Mouse (Mus musculus): Measurements from ENCODE around the gene Atat1.
A peak's percentile ranks its signal among the peaks of the same experiment; 100 is the strongest.

The Atat1 gene

GRCm38 (mm10) chr17:35917463-35918251, 7.8 kb upstream of the Atat1 start:
- DNase-seq (ENCODE audit: low spot score) = peak; percentile 51

DNA sequence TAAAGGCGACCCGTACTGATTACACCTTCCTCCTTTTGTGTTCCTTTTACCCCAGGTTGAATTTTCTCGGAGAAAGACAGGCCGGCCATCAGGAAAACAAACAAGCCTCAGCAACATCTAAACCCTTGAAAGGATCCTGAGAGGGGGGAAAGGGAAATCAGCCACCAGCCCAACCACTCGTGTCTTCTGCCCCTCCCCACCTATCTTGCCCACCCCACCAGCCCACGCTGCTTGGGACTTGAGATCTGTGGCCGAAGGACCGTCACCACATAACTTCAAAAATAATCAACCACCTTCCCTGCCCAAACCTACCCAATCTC, 7.2 kb upstream of the Atat1 start:
- DNase-seq (ENCODE audit: low spot score) = no peak

- DNase-seq (ENCODE audit: low spot score) = peak; percentile 98
Observed at GRCm38 (mm10) chr17:35916297-35917142, 6.6 kb upstream of the Atat1 start, which contains the start of the genes Mrps18b and Ppp1r10. Mrps18b (minus strand) TSS chr17:35916389. Ppp1r10 (plus strand) TSS chr17:35916434.

- no peak for DNase-seq (ENCODE audit: low spot score)
Observed at GRCm38 (mm10) chr17:35915538-35916296, 5.8 kb upstream of the Atat1 start.

DNA sequence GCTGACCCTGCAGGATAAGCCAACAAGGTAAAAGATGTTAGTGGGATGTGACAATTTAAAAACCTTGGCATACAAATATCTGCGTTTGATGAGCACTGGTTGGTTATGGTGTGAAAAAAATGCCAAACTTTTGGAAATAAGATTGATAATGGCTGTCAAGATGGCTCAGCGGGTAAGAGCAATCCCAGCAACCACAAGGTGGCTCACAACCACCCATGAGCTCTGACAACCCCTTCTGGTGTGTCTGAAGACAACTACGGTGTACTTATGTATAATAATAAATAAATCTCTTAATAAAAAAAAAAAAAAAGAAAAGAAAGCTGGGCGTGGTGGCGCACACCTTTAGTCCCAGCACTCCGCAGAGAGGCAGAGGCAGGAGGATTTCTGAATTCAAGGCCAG, 5.1 kb upstream of the Atat1 start:
- DNase-seq (ENCODE audit: low spot score) = no peak

DNA sequence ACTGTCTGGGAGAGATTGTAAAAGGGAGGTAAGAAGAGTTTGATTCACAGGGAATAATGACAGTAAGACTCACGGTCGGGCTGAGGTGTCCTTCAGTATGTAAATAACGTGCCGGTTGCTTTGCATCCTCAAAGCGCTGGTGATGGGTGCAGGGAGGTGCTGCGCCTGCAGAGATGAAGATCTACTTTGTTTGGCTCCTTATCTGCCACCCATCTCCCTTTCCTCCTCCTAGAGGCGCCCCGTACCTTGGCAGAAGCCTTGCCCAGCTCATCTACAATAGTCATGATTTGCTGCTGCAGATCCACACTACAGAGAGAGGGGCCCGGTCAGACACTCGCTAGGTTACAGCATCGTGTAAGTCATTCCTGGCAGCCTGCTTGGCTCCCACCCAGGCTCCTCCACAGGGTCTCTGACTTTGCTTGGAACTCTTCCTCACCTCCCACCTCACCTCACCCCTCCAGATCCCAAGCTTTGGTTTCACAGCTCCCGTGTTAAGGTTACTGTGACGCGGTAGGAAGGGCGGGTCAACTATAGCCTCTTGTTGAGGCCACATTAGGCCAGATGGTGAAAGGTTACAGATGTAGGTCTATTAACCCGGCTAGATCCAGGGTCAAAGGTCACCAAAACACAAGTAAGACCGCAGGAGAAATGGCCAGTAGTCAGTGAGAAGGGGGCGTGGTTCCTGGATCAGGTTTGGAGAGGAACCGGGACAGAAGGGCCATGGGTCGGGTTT, 523 bp downstream of the Atat1 start:
- DNase-seq (ENCODE audit: low spot score) = no peak

DNA sequence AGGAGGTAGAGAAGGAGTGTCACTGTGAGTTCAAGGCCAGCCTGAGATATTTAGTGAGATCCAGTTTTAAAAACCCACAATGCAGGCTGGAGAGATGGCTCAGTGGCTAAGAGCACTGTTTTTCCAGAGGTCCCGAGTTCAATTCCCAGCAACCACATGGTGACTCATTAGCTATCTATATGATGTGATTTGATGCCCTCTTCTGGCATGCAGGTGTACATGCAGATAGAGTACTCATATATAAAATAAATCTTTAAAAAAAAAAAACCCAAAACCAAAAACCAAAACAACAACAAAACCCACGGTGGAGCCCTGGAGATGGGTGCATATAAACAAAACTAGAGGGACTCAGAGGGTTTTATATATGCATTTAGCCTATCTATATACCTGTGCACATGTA, 2.3 kb downstream of the Atat1 start:
- no peak for DNase-seq (ENCODE audit: low spot score)

DNA sequence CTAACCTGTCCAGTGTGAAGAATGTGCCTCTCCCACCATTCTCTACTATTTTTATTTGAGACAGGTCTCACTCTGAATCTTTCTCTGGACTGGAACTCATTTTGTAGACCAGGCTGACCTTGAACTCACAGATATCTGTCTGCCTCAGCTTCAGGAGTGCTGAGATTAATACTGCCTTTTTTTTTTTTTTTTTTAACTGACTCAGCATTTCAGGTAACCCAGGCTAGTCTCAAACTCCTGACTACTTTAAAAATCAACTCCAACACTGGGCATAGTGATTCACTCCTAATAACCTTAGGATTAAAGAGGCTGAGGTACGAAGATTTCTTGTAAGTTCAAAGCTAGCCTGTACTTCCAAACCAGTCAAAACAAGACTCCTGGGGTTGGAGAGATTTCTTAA, 4.3 kb downstream of the Atat1 start:
- no peak for DNase-seq (ENCODE audit: low spot score)

DNA sequence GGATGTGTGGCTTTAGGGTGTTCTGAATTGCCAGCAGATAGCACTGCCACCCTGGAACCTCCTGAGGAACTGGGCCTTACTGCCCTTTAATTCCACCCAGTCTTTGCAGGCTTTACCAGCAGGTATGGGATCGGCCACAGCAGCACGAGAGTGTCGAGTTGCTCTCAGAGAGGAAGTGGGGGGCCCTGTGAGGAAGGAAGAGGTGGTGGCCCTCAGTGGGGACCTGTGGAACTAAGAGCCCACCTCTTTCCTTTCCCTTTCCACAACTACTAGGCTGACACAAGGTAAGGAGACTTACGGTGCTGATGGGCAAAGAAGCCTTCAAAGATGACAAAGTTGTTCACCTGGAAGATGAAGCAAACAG, 5.9 kb downstream of the Atat1 start:
- DNase-seq (ENCODE audit: low spot score) = no peak

DNA sequence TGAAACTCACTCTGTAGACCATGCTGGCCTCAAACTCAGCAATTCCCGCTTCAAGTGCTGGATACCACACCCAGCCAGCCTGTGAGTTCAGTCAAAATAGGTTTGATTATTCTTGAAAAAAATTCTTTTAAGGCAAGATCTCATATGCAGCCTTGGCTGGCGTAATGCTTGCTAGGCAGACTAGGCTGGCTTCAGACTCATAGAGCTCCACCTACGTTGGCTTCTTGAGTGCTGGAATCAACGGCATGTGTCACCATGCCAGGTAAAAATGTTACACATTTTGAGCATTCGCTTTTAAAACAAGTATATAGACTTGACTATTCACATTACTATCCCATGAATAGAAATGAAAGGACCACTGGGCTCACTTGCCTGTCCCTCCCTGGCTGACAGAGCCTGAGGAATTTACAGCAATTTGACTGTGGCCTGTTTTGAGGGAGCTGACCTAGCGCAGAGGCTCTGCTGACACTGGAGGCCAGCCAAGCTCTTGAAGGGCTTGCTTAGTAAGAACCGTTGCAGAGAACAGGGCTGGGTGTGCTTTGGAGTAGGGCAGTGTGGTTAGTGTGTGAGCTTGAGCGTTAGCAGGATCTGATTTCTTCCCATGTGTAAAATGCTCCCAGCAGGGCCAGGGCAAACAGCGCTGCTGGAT, 6.4 kb downstream of the Atat1 start:
- no peak for DNase-seq (ENCODE audit: low spot score)

DNA sequence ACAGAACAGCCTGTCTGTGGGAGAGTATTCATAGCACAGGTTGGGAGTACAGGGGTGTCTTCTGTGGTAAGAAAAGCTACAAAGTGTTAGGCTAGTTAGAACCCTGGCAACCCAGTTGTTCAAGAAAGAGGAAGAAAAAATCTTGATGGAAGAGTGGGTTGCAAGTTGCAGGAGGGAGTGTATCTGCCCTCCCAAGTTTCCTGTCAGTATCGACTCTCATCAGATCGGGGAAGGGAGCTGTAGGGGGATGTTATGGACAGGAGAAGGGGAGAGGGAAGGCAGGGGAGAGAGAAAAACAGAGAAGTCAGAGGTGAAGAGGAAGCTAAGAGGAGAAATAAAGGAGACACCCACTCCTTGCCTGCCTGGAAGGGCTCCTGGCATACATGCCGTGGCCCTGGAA, 9.2 kb downstream of the Atat1 start:
- DNase-seq (ENCODE audit: low spot score) = no peak

DNA sequence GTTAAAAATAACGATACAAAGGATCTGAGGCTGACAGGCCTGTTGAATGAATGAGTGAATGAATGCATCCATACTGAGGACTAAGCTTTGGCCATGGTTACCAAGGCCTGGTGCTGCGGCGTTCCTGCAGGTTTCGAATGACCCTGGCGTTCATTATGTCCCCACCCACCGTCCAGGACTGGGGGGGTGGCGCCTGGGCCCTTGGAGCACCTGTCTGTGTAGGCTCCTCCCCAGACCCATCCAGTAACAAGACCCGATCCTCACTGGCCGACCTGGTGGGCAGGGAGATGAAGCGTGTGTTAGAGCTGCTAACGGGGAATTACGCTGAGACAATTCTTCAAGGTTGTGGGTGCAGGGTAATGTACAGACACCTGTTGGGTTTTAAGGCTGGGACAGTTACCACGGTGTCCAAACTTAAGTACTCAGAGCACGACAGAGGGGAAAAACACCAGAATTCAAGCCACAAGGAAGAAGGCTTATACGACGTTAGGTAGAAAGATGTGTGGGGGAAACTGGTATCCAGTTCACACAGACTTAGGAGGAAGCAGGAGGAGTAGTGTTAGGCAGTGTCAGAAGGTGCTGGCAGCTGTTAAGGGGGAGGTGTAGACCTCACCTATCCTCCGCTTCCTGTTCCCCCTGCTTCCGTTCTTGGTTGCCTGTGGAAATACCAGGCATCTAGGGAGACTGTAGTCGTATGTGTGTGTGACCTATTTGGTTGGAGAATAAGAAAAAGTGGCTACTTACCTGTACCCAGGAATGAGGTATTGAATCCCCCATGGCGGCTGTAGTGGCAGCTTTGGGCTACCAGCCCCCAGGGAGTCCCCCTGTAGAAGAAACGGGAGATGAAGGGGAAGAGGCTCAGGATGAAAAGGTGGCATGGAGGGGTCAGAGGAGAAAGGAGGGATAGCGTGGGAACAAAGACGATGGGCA, 12.0 kb downstream of the Atat1 start:
- DNase-seq (ENCODE audit: low spot score) = no peak

- peak; percentile 84 for DNase-seq (ENCODE audit: low spot score)
Observed at GRCm38 (mm10) chr17:35896781-35897643, 12.9 kb downstream of the Atat1 start, which contains the start of gene 2310061I04Rik. 2310061I04Rik (minus strand) TSS chr17:35897431.

DNA sequence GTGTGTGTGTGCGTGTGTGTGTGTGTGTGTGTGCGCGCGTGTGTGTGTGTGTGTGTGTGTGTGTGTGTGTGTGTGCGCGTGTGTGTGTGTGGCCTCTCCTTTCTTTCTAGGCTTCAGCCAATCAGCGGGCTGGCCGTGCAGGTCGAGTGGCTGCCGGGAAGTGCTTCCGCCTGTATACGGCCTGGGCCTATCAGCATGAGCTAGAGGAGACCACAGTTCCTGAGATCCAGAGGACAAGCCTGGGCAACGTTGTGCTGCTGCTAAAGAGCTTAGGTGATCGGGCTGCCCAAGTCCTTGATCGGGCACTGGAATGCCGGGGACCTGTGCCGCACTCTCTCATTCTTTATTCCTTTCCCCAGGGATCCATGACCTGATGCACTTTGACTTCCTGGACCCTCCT, 22.1 kb downstream of the Atat1 start:
- no peak for DNase-seq (ENCODE audit: low spot score)

- no peak for DNase-seq (ENCODE audit: low spot score)
Observed at GRCm38 (mm10) chr17:35883777-35884176, 26.1 kb downstream of the Atat1 start.

GRCm38 (mm10) chr17:35882924-35883323, 27.0 kb downstream of the Atat1 start:
- no peak for DNase-seq (ENCODE audit: low spot score)

- peak; percentile 82 for DNase-seq (ENCODE audit: low spot score)
Observed at GRCm38 (mm10) chr17:35879245-35880057, 30.4 kb downstream of the Atat1 start, which contains the start of gene Dhx16. Dhx16 (plus strand) TSS chr17:35879819.

- no peak for DNase-seq (ENCODE audit: low spot score)
Observed at GRCm38 (mm10) chr17:35874721-35875120, 35.2 kb downstream of the Atat1 start.
